Mouse (Mus musculus) MEL-GATA-1-ER (cell line): ENCODE results near the gene Grid1.

Experiments
- DNase-seq: peaks from one replicate; pipeline ENCODE4 v3.0.0-alpha.2; 2012; ENCODE audit warnings: low read depth; ENCODE audit errors: extremely low read depth

The Grid1 gene

DNA sequence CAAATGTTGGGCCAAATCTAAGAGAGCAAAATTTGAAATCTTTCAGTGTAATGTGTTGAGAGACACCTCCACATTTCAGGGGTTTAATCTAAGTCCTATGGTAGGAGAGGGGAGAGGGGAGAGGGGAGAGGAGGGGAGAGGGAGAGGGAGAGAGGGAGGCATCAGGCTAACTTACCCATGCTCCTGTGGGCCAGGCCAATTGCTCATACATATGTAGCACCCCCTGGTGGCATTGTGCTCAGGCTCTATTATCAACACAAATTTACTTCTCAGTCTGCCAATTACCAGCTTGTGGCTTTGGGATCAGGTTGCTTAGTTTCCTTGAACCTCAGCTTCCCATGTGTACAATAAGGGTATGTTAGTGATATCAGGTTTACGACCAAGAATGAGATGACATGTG lies 291.0 kb downstream of the Grid1 start:
- no peak for DNase-seq

DNA sequence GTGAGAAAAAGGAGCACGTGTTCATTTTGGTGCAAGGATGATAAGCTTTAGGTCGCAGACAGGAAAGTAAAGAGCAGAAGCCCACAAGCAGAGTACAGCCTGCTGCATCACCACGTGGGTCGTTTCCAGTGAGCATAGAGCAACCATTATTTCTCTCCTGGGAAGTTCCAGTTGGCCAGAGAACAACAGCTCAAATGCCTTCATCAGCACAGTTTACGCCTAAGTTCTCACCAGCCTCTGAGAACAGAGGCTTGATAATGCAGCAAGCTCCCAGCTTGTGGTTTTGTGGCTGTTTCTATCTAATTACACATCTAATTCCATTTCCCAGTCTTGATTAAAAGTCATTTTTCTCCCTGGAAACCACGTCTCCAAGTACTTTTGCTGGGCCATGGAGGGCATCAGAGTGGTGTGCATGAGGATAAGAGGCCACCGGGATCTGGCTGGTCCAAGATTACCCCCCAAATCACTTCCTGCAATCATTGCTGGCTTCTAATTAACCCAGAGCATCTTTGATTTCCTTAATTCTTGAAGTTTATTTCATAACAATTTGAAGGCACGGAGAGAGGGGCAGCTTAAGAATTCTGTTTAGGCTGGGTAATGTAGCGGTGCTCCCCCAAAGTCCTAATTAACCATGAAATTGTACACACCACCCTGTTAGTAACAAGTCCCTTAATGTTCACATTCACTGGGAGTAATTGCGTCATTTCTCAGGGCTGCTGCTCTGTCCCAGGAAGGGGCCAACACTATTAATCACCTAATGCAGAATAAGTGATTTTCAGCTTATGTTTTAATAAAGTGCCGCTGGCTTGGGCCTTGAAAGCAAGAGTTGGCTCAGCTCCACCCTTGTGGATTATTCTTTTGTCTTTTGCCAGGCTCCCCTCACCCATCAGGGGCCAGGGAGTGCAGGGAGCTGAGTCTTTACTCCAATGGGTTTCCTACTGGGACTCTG lies 292.7 kb downstream of the Grid1 start:
- no peak for DNase-seq

DNA sequence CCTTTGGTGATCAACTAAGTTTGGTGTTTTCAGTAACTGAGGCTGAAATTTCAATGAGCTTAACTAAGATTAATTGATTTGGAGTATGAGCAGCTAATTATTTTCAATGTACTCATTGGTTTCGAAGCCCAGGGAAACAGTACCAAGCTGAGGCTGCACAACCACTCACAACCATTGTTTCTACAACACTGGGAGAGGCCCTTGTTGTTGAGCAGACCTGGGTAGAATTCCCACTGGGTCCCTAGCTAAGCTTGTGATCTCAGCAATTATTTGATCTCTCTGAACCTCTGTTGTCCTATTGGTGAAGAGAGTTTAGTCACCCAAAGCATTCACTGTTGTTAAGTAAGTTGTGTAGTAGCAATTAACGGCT lies 293.4 kb downstream of the Grid1 start:
- DNase-seq: no peak

DNA sequence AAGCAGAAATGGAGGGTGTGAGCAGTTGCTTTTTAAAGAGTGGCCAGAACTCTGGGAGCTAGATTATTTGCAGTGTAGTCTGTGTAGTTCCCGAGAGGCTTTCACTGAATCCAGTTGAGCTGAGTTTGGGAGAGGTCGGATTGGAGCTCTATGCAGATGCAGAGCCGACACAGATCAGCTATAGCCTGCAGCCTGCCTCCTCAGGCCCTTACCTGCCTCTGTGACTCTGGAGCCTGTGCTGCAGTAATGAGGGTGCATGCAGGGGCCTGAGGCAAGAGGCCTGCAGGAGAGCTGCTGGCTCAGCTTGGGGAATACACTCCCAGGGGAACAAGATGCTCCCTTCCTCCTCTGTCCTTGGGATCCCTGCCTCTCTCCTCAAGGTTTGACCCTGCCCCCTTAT lies 296.0 kb downstream of the Grid1 start:
- no peak for DNase-seq

DNA sequence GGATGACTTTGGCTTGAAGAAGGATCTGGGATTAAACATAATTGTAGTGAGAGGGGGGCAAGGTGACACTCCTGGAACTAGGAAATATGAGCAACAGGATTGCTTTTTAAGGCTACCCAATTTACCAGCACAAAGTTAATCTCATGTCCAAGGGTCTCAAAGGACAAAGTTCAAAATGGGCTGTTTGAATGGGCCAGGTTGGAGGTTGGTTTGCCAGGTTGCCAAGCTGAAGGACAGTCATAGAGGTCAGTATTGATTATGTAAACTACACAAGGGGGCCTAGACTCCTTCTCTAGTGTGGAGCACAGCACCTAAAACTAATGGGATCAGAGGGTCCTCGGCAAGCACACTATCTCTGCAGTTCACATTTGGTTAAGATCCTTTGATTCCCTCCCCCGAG lies 300.2 kb downstream of the Grid1 start:
- DNase-seq: no peak

DNA sequence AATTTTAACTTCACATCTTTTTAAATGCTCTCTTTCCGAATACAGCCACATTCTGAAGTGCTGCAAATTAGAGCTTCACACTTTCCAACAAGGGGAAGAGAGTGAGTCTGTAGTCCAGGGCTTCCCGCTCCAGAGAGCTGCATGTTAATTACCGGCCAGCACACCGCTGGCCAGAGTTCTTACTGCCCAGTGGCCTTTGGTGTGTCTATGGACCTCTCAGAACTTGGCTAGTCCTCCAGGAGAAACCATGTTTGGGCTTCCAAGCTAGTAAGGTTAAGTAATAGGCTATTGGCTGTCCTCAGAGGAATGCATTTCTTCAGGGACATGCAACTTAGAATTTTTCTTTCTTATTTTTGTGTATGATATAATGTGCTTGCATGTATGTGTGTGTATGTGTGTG lies 301.0 kb downstream of the Grid1 start:
- DNase-seq: no peak

DNA sequence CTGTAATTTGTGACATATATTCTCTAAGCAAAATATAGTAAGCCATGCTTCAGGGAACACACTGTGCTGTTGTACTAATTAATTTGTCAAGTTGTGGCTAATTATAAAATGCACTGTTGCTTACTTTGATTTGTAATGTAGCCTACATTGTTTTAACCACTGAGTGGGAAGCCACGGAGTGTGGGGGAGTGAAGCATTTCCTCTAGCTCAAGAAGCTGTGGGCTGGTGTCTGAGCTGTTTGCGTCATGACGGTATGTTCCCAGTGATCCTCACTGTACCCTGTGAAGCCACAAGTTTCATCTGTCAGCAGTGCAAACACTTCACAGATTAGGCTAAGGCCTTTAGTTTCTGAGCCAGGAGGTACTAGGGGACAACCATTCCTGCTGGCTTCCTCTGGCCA lies 302.2 kb downstream of the Grid1 start:
- no peak for DNase-seq

DNA sequence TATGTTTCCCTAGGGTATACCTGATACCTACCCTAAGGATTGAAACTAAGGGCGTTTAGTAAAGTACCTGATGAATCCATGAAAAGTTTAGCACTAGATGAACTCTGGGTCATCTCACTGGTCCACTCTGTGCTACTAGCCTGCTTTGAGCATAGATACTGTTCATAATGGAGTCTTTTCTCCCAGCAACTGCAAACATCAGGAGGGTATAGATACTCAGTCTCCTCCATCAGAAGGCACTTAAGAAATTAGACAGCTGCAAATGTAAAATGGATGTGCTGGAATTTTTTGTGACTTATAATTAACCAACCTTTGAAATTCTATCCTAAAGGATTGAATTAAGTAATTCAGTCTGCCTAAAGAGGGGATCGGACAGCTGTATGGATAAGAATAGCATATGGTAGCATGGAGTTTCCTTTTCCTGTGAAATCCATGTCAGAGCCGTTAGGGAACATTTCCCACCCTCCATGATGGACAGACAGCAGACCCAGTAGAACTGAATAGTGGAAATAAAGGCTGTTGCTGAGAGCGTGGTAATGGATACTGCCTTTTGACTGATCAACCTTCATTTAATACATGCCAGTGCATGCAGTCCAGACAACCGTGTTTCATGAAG lies 303.5 kb downstream of the Grid1 start:
- no peak for DNase-seq

DNA sequence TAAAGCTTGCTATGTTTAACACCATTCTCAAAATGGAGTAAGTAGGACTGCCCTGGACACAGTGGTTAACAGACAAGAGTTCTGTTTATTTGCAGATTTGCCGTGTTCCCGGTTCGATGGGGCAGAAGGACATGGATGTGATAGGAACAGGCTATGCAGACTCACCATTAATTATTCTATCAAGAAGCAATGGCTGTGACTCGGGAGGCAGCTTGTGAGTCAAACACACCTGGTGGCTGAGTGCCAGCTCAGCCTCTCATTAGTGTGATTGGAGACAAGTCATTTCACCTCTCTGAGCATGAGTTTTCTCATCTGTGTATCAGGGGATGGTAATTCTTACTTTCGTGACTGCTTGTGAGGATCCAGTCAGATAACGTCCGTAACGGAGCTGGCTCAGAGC lies 307.7 kb downstream of the Grid1 start:
- DNase-seq: no peak

DNA sequence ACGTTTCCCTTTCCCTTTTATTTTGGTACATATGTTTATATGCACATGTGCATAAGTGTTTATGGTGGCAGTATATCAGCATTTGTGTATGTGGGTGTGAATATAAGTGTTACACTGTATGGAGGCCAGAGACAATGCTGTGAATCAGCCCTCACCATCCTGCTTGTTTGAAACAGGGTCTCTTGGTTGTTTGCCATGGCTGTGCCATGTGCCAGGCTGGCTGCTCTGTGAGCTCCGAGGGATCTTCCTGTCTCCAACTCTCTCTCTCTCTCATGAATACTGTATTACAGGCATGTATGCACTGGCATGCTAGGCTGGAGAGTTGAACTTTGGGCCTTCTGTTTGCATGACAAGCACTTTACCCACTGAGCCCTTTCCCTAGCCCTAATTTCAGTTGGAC lies 315.1 kb downstream of the Grid1 start:
- no peak for DNase-seq

DNA sequence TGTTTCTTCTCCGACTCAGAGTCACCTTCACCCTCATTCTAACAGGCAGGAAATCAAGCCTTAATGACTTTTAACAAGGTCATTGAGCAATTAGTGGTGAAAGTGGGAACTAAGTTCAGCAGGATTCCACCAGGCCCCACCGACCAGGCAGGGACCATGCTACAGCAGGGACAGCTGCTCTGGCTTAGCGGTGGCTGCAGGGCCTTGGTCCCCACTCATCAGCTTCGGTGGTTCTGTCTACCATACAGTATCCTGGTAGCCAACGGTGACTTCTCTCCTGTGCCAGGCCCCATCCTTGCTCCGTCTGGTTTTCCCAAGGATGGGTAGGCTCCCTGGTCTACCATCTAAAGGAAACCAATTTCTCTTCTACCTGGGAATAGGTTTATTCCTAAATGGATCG lies 318.2 kb downstream of the Grid1 start:
- no peak for DNase-seq

DNA sequence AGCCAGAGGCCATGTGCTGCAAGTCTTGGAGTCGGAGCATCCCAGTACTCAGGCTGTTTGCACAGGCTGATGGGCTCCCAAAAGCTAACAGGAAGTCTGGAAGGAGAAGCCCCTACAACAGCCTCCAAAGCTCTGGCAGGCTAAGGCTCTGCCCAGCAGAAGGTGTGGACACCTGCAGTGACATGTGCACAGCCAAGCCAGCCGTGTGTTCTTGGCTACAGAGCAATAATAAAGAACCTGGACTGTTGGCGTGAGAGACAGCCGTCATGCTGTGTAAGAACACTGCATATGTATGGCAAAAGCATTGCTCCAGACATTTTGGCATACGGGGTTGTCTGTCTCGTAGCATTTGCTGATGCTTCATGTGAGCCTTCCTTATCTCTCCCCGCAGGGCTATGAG lies 319.9 kb downstream of the Grid1 start:
- no peak for DNase-seq

DNA sequence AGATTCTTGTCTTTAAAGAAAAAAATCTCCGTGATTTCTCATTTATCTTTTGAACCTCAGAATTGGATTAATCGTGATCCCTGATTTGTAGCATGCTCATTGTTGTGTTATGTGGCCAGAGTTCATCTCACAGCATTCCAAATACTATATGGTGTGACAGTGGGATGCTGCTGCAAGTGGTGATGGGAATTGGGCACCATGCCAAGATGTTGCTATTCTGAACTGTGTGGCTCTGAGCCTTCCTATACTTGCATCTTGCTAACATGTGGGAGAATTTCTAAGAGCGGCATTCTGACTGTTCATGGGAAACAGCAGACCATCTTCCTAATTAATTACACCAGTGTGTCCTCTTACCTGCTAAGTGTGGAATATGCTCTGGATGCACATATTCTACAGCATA lies 332.5 kb downstream of the Grid1 start:
- no peak for DNase-seq

DNA sequence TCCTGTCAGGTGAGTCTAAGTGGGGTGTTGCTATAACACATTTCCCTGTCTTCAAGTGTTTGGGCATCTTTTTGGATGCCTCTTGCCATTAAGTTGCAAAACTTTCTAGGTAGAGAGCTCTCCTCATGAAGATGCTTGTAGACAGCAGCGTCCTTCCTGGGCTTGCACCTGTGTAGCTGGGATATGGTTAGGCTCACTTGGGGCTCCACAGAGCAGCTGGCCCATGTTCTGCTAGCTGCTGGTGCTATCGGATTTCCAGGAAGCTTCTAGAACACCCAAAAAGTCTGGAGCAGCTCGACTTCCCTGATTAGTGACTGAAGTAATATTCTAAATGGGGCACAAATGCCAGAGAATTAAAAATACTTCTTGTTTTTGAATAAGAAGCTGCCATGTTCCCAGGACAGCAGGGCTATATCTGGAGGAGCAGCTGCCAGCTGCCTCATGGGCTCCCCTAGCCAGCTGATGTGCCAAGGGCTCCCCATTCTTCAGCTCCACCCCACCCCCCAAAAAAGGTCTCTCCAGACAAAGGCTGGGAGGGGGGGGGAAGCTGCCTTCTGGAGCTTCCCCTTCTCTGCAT lies 333.9 kb downstream of the Grid1 start:
- no peak for DNase-seq

DNA sequence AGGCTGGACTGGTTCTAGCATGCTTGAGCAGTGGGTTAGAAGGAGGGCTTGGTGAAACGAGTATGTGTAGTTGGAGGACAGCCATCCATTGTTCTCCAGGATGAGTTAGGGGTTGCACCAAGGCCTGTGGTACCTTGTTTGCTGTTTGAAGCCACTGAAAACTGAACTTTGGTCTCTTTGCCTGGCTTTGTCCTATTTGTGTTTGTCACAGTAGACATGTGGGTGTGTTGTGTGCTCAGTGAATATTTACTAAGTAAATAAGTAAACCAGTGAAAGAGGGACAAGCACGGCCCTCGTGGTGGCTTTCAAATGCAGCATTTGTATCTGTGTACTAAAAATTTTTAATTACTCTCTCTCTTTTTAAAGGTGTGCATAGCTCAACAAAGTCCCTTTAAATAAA lies 334.5 kb downstream of the Grid1 start:
- no peak for DNase-seq

DNA sequence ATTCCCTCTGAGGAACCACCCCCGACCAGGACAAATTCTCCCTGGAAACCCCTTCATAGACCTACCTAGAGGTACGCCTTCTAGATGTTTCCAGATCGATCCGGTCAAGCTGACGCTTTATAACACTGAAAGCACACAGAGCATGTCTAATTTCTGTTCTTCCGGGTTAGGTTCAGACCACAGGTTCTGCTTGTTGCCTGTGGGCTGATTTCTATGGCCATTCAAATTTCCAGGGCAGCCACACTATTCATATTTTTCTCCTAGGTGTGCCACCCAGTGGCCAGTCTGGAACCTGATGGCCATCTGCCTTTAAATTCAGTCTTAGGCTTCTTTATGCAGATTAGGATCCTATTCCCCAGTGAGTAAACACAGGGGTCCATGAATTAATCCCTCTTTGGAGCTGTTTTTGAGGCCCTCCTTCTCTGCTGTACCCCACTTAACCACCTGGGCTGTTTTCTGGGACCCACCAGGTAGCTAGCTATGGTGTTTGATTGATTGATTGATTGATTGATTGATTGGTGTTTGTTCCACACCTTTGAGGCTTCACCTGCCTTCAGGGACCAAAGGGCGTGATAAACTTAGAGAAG lies 337.3 kb downstream of the Grid1 start:
- DNase-seq: no peak

DNA sequence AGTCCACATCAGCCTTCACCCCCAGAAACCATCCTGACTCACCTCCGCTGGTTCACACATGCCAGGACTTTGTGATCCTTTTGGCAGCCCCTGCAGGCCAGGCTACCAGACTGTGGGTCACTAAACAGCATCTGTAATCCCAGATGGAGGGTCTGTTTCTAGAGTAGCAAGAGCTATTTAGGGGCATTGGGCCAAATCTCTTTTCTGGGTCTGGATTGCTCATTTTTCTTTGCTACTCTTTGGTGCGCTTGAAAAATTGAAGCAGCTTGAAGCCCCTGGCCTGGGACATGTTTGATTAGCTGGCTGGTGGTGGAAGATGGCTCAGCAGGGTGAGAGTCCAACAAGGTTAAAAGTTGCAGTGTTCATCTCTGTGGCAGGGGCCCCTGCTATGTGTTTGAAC lies 339.4 kb downstream of the Grid1 start:
- DNase-seq: no peak

DNA sequence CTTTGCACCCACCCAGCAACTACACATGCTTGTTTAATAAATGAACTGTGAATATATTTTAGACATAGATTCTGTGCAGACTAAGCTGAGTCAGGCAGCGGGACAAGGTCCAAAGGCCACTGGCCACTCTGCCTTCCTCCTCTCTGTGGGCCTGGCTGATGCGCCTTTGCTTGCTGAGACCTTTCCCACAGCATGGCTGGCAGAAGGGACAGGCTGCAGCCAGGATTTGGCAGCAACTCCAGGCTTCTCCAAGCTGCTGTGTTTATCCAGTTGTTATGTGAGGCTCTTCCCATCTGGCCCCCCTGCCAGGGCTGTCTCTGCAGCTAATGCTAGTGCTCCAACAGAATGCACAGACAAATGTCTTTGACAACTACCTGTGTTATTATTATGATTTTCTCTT lies 347.5 kb downstream of the Grid1 start:
- DNase-seq: no peak

DNA sequence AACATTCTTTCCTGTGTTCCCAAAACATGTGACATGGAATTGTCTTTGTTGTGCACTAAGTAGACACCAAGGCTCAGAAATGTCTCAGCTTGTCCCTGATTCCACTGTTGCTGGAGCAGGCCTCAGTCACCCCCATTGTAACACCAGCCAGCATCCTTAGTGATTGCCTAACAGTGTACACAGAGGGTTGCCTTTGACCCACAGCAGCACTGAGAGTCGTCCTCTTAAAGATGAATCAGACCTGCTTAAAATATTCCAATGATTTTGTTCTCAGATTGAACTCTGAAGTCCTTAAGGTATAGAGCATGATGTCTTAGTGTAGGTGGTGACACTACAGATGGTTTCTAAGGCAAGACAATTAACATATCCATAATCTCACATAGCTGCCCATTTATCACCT lies 354.0 kb downstream of the Grid1 start:
- DNase-seq: no peak

DNA sequence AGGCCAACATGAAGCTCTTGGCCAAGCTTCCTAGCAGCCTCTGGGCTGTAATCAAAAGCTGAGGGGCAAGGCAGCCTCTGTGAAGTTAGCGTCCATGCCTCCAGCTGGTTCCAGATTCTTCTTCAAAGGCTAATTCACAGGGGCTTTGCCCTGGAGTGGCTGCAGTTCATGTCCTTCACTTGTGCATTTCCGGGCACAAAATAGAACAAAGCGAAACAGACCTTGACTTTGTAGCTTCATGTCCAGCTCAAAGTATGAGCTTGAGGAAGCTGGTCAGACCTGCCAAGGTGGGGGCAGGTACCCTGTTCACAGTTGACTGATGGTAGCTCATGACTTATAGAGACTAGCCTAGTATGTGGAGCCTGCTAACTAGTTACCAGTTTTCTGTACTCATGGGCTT lies 356.1 kb downstream of the Grid1 start:
- DNase-seq: no peak

DNA sequence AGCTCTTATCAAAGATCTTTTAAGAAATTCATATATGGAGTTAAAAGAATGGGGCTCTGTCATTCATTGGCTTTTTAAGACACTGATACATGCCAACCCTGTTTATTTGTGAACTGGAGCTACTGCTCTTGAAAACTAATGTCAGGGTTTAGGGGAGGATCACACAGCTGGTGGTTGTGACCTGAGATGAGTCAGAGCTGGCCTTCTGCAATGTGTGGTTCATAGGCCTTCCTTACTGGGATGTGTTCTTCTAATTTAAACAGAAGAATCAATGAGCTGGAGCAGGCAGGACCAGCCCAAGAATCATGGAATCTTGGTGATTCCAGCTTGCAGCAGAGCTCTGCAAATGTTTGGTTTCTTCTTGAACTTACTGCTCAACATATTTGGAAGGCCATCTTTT lies 359.2 kb downstream of the Grid1 start:
- no peak for DNase-seq

DNA sequence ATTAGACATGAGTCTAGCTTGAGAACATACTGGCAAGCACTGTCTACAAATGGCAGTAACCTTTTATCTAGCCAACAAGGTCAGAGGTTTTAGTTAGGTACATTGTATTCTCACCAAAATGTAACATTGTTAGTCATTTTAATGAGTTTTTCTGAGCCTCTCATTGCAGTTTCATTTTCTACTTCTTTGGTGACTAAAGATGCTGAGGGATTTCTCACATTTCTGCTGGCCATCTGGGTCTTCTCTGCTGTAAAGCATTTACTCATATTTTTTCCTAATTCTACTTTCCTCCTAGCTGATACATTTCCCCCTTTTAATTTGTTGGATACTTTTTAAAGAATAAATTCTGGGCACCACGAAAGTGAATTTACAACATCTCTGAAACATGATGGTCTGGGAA lies 365.5 kb downstream of the Grid1 start:
- DNase-seq: no peak
